Mouse (Mus musculus): Measurements from ENCODE around the gene Ftsj1.

GRCm38 (mm10) chrX:8288621-8289020, 36.4 kb upstream of the Ftsj1 start:
- no peak for TF ChIP-seq CTCF (IDR thresholded peaks at IDR 0.05; ENCODE audit: insufficient read depth, low read depth, low read length)
- TF ChIP-seq POLR2A (IDR thresholded peaks at IDR 0.05; ENCODE audit: insufficient read depth, low read depth, low read length), result no peak

Data from olfactory bulb, adult 2 months (tissue).